Mouse (Mus musculus) testis, adult 2 months (tissue): ENCODE measurements around the gene Isx.

Experiments
- CTCF ChIP-seq: fragments of 200-500 bp; IDR thresholded peaks from 2 replicates; pipeline ENCODE4 v1.5.1; 2012; ENCODE audit warnings: low read depth, mild to moderate bottlenecking, inconsistent platforms, low read length, moderate library complexity; ENCODE audit not compliant: control insufficient read depth, insufficient read depth, insufficient replicate concordance
- POLR2A ChIP-seq: fragments of 200-500 bp; IDR thresholded peaks from 2 replicates; pipeline ENCODE4 v1.6.1; 2012; ENCODE audit warnings: low read depth, mild to moderate bottlenecking, inconsistent platforms, low read length, moderate library complexity; ENCODE audit not compliant: control insufficient read depth

DNA sequence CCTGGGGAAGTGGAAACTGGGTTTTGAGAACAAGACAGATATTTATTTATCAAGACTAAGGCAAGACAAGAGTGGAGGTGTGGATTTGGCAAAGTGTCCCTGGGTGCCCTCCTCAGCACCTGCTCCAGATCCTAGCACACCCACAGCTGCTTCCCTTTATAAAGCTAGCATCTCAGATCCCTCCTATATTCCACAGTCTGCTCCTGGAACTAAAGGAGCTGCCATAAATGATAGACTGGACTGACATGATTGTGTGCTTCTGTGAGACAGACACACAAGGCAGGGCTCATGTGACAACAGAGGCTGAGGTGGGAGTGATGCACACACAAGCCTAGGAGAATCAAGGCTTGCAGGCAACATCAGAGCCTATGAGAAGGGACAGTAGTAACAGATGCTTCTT lies 22.0 kb upstream of the Isx start:
- TF ChIP-seq POLR2A = no peak
- no peak for TF ChIP-seq CTCF
